Mouse (Mus musculus): Measurements from ENCODE around the gene Coq2. TPM values are rescaled to one million over a fixed set of nuclear protein-coding genes. Genes with fewer than 3 reads are reported as not detected.

Gene Coq2
- total and polyA plus RNA-seq, 3 experiments, result 35.4 to 56.1 TPM; not detected in 1

- peaks cover 0 to under 1% of the 10 kb centered on the region in 2 experiments; a peak in 3 of 4 replicates for H3K36me3 ChIP-seq (ENCODE audit: control insufficient read depth in 1 of 2, insufficient read depth in 2 of 2, low read length in 2 of 2)
- H3K4me3 ChIP-seq (ENCODE audit: control insufficient read depth in 1 of 2, insufficient read depth in 1 of 2, low read depth in 2 of 2, low read length in 2 of 2), result no peak overlapping the region
- no peaks in the 10 kb centered on the region for H3K79me2 ChIP-seq (ENCODE audit: control insufficient read depth, insufficient read depth, low read length, poor library complexity)
- H3K27ac ChIP-seq (ENCODE audit: control insufficient read depth, low read depth, low read length), result no peak overlapping the region; the same call in 1 of the 2 replicates
- peak; percentile 52 for DNase-seq (ENCODE audit: low read depth, low spot score)
- H3K9ac ChIP-seq (ENCODE audit: control insufficient read depth, low read depth, low read length, poor library complexity, severe bottlenecking), result no peak overlapping the region
- no peaks in the 10 kb centered on the region for H3K27me3 ChIP-seq (ENCODE audit: control insufficient read depth in 1 of 2, insufficient read depth in 2 of 2, low read length in 2 of 2)
- TF ChIP-seq TAL1 (IDR thresholded peaks at IDR 0.05; ENCODE audit: low read length), result peak; percentile 49; the same call in 1 of the 2 replicates
- 0 out of 4 replicates have a peak, but pooled peaks of 1 of the 2 experiments have one; percentile 17 for TF ChIP-seq POLR2A (IDR thresholded peaks at IDR 0.05; ENCODE audit: control insufficient read depth in 1 of 2, insufficient read depth in 1 of 2, low read depth in 1 of 2, low read length in 2 of 2, poor library complexity in 1 of 2)
- no peak for TF ChIP-seq RCOR1 (IDR thresholded peaks at IDR 0.05; ENCODE audit: low read depth, low read length)
- TF ChIP-seq NELFE (IDR thresholded peaks at IDR 0.05; ENCODE audit: low read depth, low read length), result no peak
- 0 out of 4 replicates have a peak, but pooled peaks of 1 of the 2 experiments have one; percentile 15 for TF ChIP-seq EP300 (IDR thresholded peaks at IDR 0.05; ENCODE audit: low read depth in 1 of 2, low read length in 2 of 2)
- TF ChIP-seq ETS1 (IDR thresholded peaks at IDR 0.05; ENCODE audit: low read depth, low read length), result 0 out of 2 replicates have a peak, but pooled peaks have one; percentile 10
- H3K4me1 ChIP-seq (ENCODE audit: control insufficient read depth in 1 of 2, insufficient read depth in 2 of 2, low read length in 2 of 2), result peaks cover 0 to 4% of the 10 kb centered on the region in 2 experiments; a peak in 1 of 4 replicates
- no peaks in the 10 kb centered on the region for H3K9me3 ChIP-seq (replicated peaks; ENCODE audit: insufficient read depth, low read length)
Observed at GRCm38 (mm10) chr5:100656352-100656751, 18.6 kb downstream of the Coq2 start.

DNA sequence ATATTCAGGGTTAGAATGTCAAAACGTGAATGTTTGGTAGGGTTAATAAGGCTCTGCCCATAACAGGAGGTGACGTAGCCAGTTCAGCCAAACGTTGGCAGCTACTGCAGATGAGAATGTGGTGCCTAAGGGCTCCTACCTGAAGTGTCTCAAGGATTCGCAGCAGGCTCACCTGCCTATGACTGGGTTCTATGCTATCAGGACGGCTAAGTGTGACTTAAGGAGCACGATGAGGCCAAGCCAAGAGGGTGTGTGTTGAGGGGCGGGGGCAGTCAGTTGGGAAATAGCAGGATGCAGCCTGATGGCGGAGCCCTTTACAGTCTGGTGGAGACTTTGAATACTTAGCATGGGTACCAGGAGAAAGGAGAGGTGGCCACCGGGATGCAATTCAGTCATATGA lies 22.6 kb downstream of the Coq2 start:
- Histone ChIP-seq H3K9ac (ENCODE audit: control insufficient read depth, low read depth, low read length, poor library complexity, severe bottlenecking) (no peak overlapping the region), H3K79me2 (ENCODE audit: control insufficient read depth, insufficient read depth, low read length, poor library complexity) (no peaks in the 10 kb centered on the region), H3K9me3 (replicated peaks; ENCODE audit: insufficient read depth, low read length) (no peaks in the 10 kb centered on the region), H3K36me3 (ENCODE audit: control insufficient read depth in 1 of 2, insufficient read depth in 2 of 2, low read length in 2 of 2) (peaks cover 0 to 6% of the 10 kb centered on the region in 2 experiments; a peak in 3 of 4 replicates), H3K4me1 (ENCODE audit: control insufficient read depth in 1 of 2, insufficient read depth in 2 of 2, low read length in 2 of 2) (peaks cover 3 to 10% of the 10 kb centered on the region in 2 experiments; a peak in 3 of 4 replicates), H3K27ac (ENCODE audit: control insufficient read depth, low read depth, low read length) (no peak overlapping the region), H3K4me3 (ENCODE audit: control insufficient read depth in 1 of 2, insufficient read depth in 1 of 2, low read depth in 2 of 2, low read length in 2 of 2) (no peak overlapping the region), H3K27me3 (ENCODE audit: control insufficient read depth in 1 of 2, insufficient read depth in 2 of 2, low read length in 2 of 2) (no peaks in the 10 kb centered on the region)
- no peak for DNase-seq (ENCODE audit: low read depth, low spot score)
- no peak for TF ChIP-seq ETS1 (IDR thresholded peaks at IDR 0.05; ENCODE audit: low read depth, low read length)
- TF ChIP-seq POLR2AphosphoS5 (IDR thresholded peaks at IDR 0.05; ENCODE audit: borderline replicate concordance, low read depth, low read length), result no peak
- TF ChIP-seq SMC3 (IDR thresholded peaks at IDR 0.05; ENCODE audit: low read depth, low read length), result no peak
- TF ChIP-seq CHD2 (IDR thresholded peaks at IDR 0.05; ENCODE audit: low read length), result no peak

DNA sequence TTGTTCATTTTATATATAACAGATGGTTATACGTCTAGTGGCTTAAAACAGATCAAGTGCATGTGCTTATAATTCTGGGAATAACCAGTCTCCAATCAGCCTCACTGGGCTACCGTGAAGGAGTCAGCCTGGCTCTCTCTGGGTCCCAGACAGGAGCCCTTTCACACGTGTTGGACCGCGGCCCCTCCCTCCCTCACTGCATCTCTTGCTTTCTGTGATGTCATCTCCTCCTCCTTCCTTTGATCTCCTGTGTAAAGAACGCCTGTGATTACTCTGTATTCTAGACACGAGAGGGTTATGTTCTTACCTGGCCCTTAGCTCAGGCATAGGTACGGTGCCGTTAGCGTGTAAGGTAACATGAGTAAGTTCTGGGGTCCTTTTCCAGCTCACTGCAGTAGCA lies 23.5 kb downstream of the Coq2 start:
- Histone ChIP-seq H3K27ac (ENCODE audit: control insufficient read depth, low read depth, low read length) (no peak overlapping the region), H3K9ac (ENCODE audit: control insufficient read depth, low read depth, low read length, poor library complexity, severe bottlenecking) (no peak overlapping the region), H3K36me3 (ENCODE audit: control insufficient read depth in 1 of 2, insufficient read depth in 2 of 2, low read length in 2 of 2) (peaks cover 0 to 6% of the 10 kb centered on the region in 2 experiments; a peak in 3 of 4 replicates), H3K4me1 (ENCODE audit: control insufficient read depth in 1 of 2, insufficient read depth in 2 of 2, low read length in 2 of 2) (peaks cover 3 to 10% of the 10 kb centered on the region in 2 experiments; a peak in 3 of 4 replicates), H3K27me3 (ENCODE audit: control insufficient read depth in 1 of 2, insufficient read depth in 2 of 2, low read length in 2 of 2) (no peaks in the 10 kb centered on the region), H3K79me2 (ENCODE audit: control insufficient read depth, insufficient read depth, low read length, poor library complexity) (no peaks in the 10 kb centered on the region), H3K4me3 (ENCODE audit: control insufficient read depth in 1 of 2, insufficient read depth in 1 of 2, low read depth in 2 of 2, low read length in 2 of 2) (no peak overlapping the region), H3K9me3 (replicated peaks; ENCODE audit: insufficient read depth, low read length) (no peaks in the 10 kb centered on the region)
- no peak for DNase-seq (ENCODE audit: low read depth, low spot score)
- TF ChIP-seq GABPA (IDR thresholded peaks at IDR 0.05; ENCODE audit: low read depth, low read length), result no peak
- TF ChIP-seq RAD21 (IDR thresholded peaks at IDR 0.05; ENCODE audit: low read depth, low read length), result no peak
- no peak for TF ChIP-seq TBP (IDR thresholded peaks at IDR 0.05; ENCODE audit: low read depth, low read length)
- no peak for TF ChIP-seq SMC3 (IDR thresholded peaks at IDR 0.05; ENCODE audit: low read depth, low read length)
- no peak for TF ChIP-seq ETS1 (IDR thresholded peaks at IDR 0.05; ENCODE audit: low read depth, low read length)
- no peak for TF ChIP-seq ZNF384 (IDR thresholded peaks at IDR 0.05; ENCODE audit: low read depth, low read length)
- no peak for TF ChIP-seq JUND (IDR thresholded peaks at IDR 0.05; ENCODE audit: low read depth, low read length)
- TF ChIP-seq MEF2A (IDR thresholded peaks at IDR 0.05; ENCODE audit: extremely low read depth, insufficient replicate concordance, low read depth, low read length, poor library complexity, severe bottlenecking), result no peak
- TF ChIP-seq CHD1 (IDR thresholded peaks at IDR 0.05; ENCODE audit: low read depth, low read length), result no peak
- TF ChIP-seq TAL1 (IDR thresholded peaks at IDR 0.05; ENCODE audit: low read length), result no peak
- no peak for TF ChIP-seq SIN3A (IDR thresholded peaks at IDR 0.05; ENCODE audit: low read length)
- no peak for TF ChIP-seq CHD2 (IDR thresholded peaks at IDR 0.05; ENCODE audit: low read length)
- no peak for TF ChIP-seq NRF1 (IDR thresholded peaks at IDR 0.05; ENCODE audit: insufficient read depth, low read depth, low read length, poor library complexity, severe bottlenecking)
- no peak for TF ChIP-seq POLR2A (IDR thresholded peaks at IDR 0.05; ENCODE audit: control insufficient read depth in 1 of 2, insufficient read depth in 1 of 2, low read depth in 1 of 2, low read length in 2 of 2, poor library complexity in 1 of 2)
- TF ChIP-seq EP300 (IDR thresholded peaks at IDR 0.05; ENCODE audit: low read depth in 1 of 2, low read length in 2 of 2), result no peak
- no peak for TF ChIP-seq USF2 (IDR thresholded peaks at IDR 0.05; ENCODE audit: borderline replicate concordance in 1 of 2, insufficient read depth in 1 of 2, low read depth in 1 of 2, low read length in 2 of 2)
- no peak for TF ChIP-seq MAZ (IDR thresholded peaks at IDR 0.05; ENCODE audit: low read depth, low read length)
- TF ChIP-seq NELFE (IDR thresholded peaks at IDR 0.05; ENCODE audit: low read depth, low read length), result no peak
